Mouse (Mus musculus): ENCODE results near the gene Slc11a1. TPM values are rescaled to one million over a fixed set of nuclear protein-coding genes. Genes with fewer than 3 reads are reported as not detected.

Gene Slc11a1
- total and polyA plus RNA-seq, 2 experiments, result 17.5 to 21.4 TPM

DNA sequence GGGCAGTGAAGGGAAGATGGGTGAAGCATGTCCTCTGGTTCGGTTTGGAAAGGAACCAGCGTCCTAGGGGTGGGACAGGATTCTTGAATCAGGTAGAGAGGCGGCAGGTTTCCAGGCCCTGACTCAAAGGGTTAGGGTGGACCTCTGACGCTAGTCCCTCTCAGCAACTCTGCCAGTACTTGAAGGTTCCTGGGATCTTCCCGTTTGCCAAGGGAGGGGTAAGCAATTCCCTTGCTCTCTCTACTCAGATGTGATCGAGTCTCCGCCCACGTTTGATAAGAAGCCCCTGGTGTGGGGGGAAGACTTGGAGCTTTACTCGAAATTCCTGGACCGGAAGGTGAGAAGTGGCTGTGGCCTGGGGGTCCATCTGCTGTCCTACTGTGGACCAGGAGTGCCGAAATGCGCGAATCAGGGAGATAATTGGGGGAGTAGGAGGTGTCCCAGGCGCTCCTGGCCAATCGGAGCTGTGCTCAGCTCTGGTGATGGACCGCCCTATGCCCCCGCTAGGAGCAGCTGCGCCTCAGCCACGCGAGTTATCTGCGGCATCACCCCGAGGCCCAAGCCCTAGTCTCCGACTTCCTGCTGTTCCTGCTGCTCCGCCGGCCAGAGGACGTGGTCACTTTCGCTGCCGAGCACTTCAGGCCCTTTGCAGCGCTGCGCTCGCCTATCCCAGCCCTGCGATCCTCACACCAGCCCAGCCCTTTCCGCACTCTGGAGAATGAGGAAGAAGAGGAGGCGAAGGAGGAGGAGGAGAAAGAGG, 6.9 kb upstream of the Slc11a1 start:
- H3K27ac ChIP-seq (replicated peaks; ENCODE audit: insufficient read depth, low read depth, low read length), result no peak overlapping the region

GRCm38 (mm10) chr1:74370040-74370439, 5.0 kb upstream of the Slc11a1 start:
- Histone ChIP-seq H3K4me1 (ENCODE audit: control insufficient read depth, insufficient read depth, low read length) (no peaks in the 10 kb centered on the region), H3K27ac (replicated peaks; ENCODE audit: insufficient read depth, low read depth, low read length) (no peak overlapping the region), H3K27me3 (ENCODE audit: control insufficient read depth, insufficient read depth, low read length) (no peaks in the 10 kb centered on the region), H3K4me3 (ENCODE audit: insufficient read depth, low read depth, low read length) (no peak overlapping the region), H3K79me2 (ENCODE audit: control insufficient read depth, insufficient read depth, low read length) (no peaks in the 10 kb centered on the region), H3K36me3 (ENCODE audit: control insufficient read depth, insufficient read depth, low read length) (no peaks in the 10 kb centered on the region), H3K9ac (ENCODE audit: low read depth, low read length) (no peak overlapping the region)
- WGBS, result 79% methylated on average over 4 of the region's 4 CpGs
- DNase-seq (ENCODE audit: extremely low read depth, low read depth, low spot score), result no peak
- TF ChIP-seq CTCF (IDR thresholded peaks at IDR 0.05; ENCODE audit: low read depth, low read length), result no peak
- TF ChIP-seq POLR2A (IDR thresholded peaks at IDR 0.05; ENCODE audit: extremely low read depth, insufficient read depth, low read length), result no peak

More for the DNA sequence above, 6.9 kb upstream of the Slc11a1 start:
- no peaks in the 10 kb centered on the region for H3K4me1 ChIP-seq (ENCODE audit: control insufficient read depth, insufficient read depth, low read length)
- 26% methylated on average over 34 of the region's 34 CpGs for WGBS
- no peaks in the 10 kb centered on the region for H3K27me3 ChIP-seq (ENCODE audit: control insufficient read depth, insufficient read depth, low read length)
- no peak for DNase-seq (ENCODE audit: extremely low read depth, low read depth, low spot score)
- TF ChIP-seq POLR2A (IDR thresholded peaks at IDR 0.05; ENCODE audit: extremely low read depth, insufficient read depth, low read length) (no peak), CTCF (IDR thresholded peaks at IDR 0.05; ENCODE audit: low read depth, low read length) (0 out of 2 replicates have a peak, but pooled peaks have one; percentile 5)
- H3K9ac ChIP-seq (ENCODE audit: low read depth, low read length), result peak overlapping the region; percentile 22; the same call in 1 of the 2 replicates
- no peaks in the 10 kb centered on the region for H3K79me2 ChIP-seq (ENCODE audit: control insufficient read depth, insufficient read depth, low read length)
- no peaks in the 10 kb centered on the region for H3K36me3 ChIP-seq (ENCODE audit: control insufficient read depth, insufficient read depth, low read length)
- H3K4me3 ChIP-seq (ENCODE audit: insufficient read depth, low read depth, low read length), result peak overlapping the region; percentile 37; the same call in 1 of the 2 replicates

DNA sequence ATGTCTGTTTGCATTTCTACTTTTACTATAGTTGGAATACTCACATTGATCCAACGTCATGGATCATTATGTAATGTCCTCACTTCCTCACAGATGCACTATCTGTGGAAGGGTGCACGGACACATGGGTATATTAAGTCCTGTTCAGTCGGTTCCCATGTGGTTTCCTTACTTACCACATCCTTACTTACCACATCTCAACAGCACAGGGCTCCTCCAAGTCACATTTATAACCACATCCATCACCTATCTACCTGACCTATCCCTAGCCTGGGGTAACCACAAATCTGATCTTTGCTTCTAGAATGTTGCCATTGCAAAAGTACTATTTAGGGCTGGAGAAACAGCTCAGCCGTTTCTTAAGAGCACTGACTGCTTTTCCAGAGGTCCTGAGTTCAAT, 1.6 kb upstream of the Slc11a1 start:
- WGBS, result 66% methylated on average over 4 of the region's 4 CpGs
- no peaks in the 10 kb centered on the region for H3K79me2 ChIP-seq (ENCODE audit: control insufficient read depth, insufficient read depth, low read length)

DNA sequence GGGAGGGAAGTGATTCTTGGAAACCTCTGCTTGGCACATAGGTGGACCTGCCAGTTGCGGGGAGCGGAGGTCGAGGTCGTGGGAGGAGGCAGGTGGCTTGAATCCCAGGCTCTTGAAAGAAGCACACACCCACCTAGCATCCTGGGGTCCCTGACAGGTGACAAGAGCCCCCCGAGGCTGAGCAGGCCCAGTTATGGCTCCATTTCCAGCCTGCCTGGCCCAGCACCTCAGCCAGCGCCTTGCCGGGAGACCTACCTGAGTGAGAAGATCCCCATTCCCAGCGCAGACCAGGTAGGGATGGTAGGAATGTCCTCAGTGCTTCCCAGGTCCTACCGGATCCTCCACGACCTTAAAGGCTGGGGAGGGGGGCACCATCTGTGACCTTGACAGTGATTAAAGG, 566 bp downstream of the Slc11a1 start:
- peaks cover 11% of the 10 kb centered on the region for H3K4me1 ChIP-seq (ENCODE audit: control insufficient read depth, insufficient read depth, low read length)
- 84% methylated on average over 10 of the region's 10 CpGs for WGBS
- DNase-seq (ENCODE audit: extremely low read depth, low read depth, low spot score), result no peak
- TF ChIP-seq POLR2A (IDR thresholded peaks at IDR 0.05; ENCODE audit: extremely low read depth, insufficient read depth, low read length), result no peak
- TF ChIP-seq CTCF (IDR thresholded peaks at IDR 0.05; ENCODE audit: low read depth, low read length), result no peak
- no peaks in the 10 kb centered on the region for H3K79me2 ChIP-seq (ENCODE audit: control insufficient read depth, insufficient read depth, low read length)
- H3K27me3 ChIP-seq (ENCODE audit: control insufficient read depth, insufficient read depth, low read length), result no peaks in the 10 kb centered on the region
- peak overlapping the region; percentile 1; the same call in 1 of the 2 replicates for H3K9ac ChIP-seq (ENCODE audit: low read depth, low read length)
- H3K27ac ChIP-seq (replicated peaks; ENCODE audit: insufficient read depth, low read depth, low read length), result peak overlapping the region; percentile 39; the same call in 1 of the 2 replicates
- peak overlapping the region; percentile 51 for H3K4me3 ChIP-seq (ENCODE audit: insufficient read depth, low read depth, low read length)
- no peaks in the 10 kb centered on the region for H3K36me3 ChIP-seq (ENCODE audit: control insufficient read depth, insufficient read depth, low read length)

More for the DNA sequence above, 1.6 kb upstream of the Slc11a1 start:
- no peaks in the 10 kb centered on the region for H3K27me3 ChIP-seq (ENCODE audit: control insufficient read depth, insufficient read depth, low read length)
- H3K4me1 ChIP-seq (ENCODE audit: control insufficient read depth, insufficient read depth, low read length), result no peaks in the 10 kb centered on the region
- no peak for TF ChIP-seq POLR2A (IDR thresholded peaks at IDR 0.05; ENCODE audit: extremely low read depth, insufficient read depth, low read length)
- TF ChIP-seq CTCF (IDR thresholded peaks at IDR 0.05; ENCODE audit: low read depth, low read length), result no peak
- no peak overlapping the region for H3K9ac ChIP-seq (ENCODE audit: low read depth, low read length)
- no peaks in the 10 kb centered on the region for H3K36me3 ChIP-seq (ENCODE audit: control insufficient read depth, insufficient read depth, low read length)
- H3K27ac ChIP-seq (replicated peaks; ENCODE audit: insufficient read depth, low read depth, low read length), result no peak overlapping the region
- no peak overlapping the region for H3K4me3 ChIP-seq (ENCODE audit: insufficient read depth, low read depth, low read length)
- no peak for DNase-seq (ENCODE audit: extremely low read depth, low read depth, low spot score)

GRCm38 (mm10) chr1:74376396-74376795, 1.4 kb downstream of the Slc11a1 start:
- peaks cover 11% of the 10 kb centered on the region for H3K4me1 ChIP-seq (ENCODE audit: control insufficient read depth, insufficient read depth, low read length)
- H3K36me3 ChIP-seq (ENCODE audit: control insufficient read depth, insufficient read depth, low read length), result no peaks in the 10 kb centered on the region
- H3K9ac ChIP-seq (ENCODE audit: low read depth, low read length), result no peak overlapping the region
- H3K27me3 ChIP-seq (ENCODE audit: control insufficient read depth, insufficient read depth, low read length), result no peaks in the 10 kb centered on the region
- no peak for DNase-seq (ENCODE audit: extremely low read depth, low read depth, low spot score)
- H3K4me3 ChIP-seq (ENCODE audit: insufficient read depth, low read depth, low read length), result peak overlapping the region; percentile 18; the same call in 1 of the 2 replicates
- H3K27ac ChIP-seq (replicated peaks; ENCODE audit: insufficient read depth, low read depth, low read length), result 0 out of 2 replicates have a peak overlapping the region, but pooled peaks have one; percentile 12
- TF ChIP-seq CTCF (IDR thresholded peaks at IDR 0.05; ENCODE audit: low read depth, low read length) (no peak), POLR2A (IDR thresholded peaks at IDR 0.05; ENCODE audit: extremely low read depth, insufficient read depth, low read length) (no peak)
- H3K79me2 ChIP-seq (ENCODE audit: control insufficient read depth, insufficient read depth, low read length), result no peaks in the 10 kb centered on the region
- 89% methylated on average over 4 of the region's 4 CpGs for WGBS

- H3K27ac ChIP-seq (replicated peaks; ENCODE audit: insufficient read depth, low read depth, low read length), result peak overlapping the region; percentile 78
- H3K4me1 ChIP-seq (ENCODE audit: control insufficient read depth, insufficient read depth, low read length), result peaks cover 11% of the 10 kb centered on the region
- H3K79me2 ChIP-seq (ENCODE audit: control insufficient read depth, insufficient read depth, low read length), result no peaks in the 10 kb centered on the region
- H3K27me3 ChIP-seq (ENCODE audit: control insufficient read depth, insufficient read depth, low read length), result no peaks in the 10 kb centered on the region
- TF ChIP-seq POLR2A (IDR thresholded peaks at IDR 0.05; ENCODE audit: extremely low read depth, insufficient read depth, low read length), result no peak
- no peak for TF ChIP-seq CTCF (IDR thresholded peaks at IDR 0.05; ENCODE audit: low read depth, low read length)
- peak; percentile 90 for DNase-seq (ENCODE audit: extremely low read depth, low read depth, low spot score)
- no peaks in the 10 kb centered on the region for H3K36me3 ChIP-seq (ENCODE audit: control insufficient read depth, insufficient read depth, low read length)
- H3K9ac ChIP-seq (ENCODE audit: low read depth, low read length), result no peak overlapping the region
- no peak overlapping the region for H3K4me3 ChIP-seq (ENCODE audit: insufficient read depth, low read depth, low read length)
- 23% methylated on average over 7 of the region's 7 CpGs for WGBS
These were observed 4.1 kb downstream of the Slc11a1 start for GRCm38 (mm10) chr1:74379058-74379504.
